18 mouse cellular contexts compared by ENCODE assay signal in the genomic region with DNA sequence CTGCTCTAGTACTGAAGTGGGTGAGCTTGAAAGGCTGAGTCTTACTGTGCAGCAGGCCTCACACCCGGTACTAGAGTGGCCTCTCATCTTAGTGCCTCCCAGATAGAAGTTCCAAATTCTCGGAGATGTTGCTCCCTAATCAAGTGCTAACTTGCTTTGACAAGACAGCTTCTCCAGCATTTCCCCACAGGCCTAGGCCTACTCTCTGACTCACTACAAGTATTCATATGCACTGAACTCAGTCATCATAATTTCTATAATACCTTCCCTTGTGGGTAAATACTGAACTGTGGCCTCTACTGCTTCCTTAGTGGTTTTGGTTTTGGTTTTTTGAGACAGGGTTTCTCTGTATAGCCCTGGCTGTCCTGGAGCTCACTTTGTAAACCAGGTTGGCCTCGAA.
"Had no signal": no experiment of that assay in that cellular context is flagged by ENCODE, and none has a peak within 500 bp of the region (broad histone marks: within the 10 kb centered on the region; RNA-seq: fewer than 3 reads in every experiment).

No protein-coding gene starts in this region.

- H3K27me3 ChIP-seq: liver, embryonic 12.5 days; liver, embryonic 15.5 days; lung, embryonic 15.5 days; megakaryocyte, embryonic 14.5 days; midbrain, embryonic 13.5 days had no signal

- H3K4me2 ChIP-seq: limb, embryonic 13.5 days; liver, embryonic 12.5 days; liver, embryonic 15.5 days; lung, embryonic 15.5 days; midbrain, embryonic 13.5 days had no signal

- H3K4me1 ChIP-seq: limb, embryonic 10.5 days; liver, embryonic 15.5 days had no signal

- H3K9me3 ChIP-seq: limb, embryonic 10.5 days; limb, embryonic 13.5 days; liver, embryonic 12.5 days; liver, embryonic 15.5 days; lung, embryonic 15.5 days; megakaryocyte, embryonic 14.5 days; midbrain, embryonic 10.5 days; midbrain, embryonic 13.5 days had no signal

- H3K36me3 ChIP-seq: limb, embryonic 10.5 days; limb, embryonic 13.5 days; liver, embryonic 12.5 days; liver, embryonic 15.5 days; lung, embryonic 15.5 days had no signal

- DNase-seq: kidney, postnatal 36 days; layer of hippocampus, adult 9-11 months; liver; right cerebral cortex, adult 18-20 months; right cerebral cortex, postnatal 14 days; right cerebral cortex, postnatal 4 days; thymus, adult 2 months; thymus, postnatal 25 days had no signal

- H3K9ac ChIP-seq: limb, embryonic 13.5 days; liver, embryonic 12.5 days; liver, embryonic 15.5 days; lung, embryonic 15.5 days; midbrain, embryonic 13.5 days had no signal

- H3K27ac ChIP-seq: kidney, postnatal 0 days; limb, embryonic 10.5 days; limb, embryonic 13.5 days; liver, embryonic 12.5 days; liver, embryonic 15.5 days; lung, embryonic 15.5 days; midbrain, embryonic 10.5 days; midbrain, embryonic 13.5 days; stomach, postnatal 0 days had no signal

- ATAC-seq: liver, embryonic 12.5 days; midbrain, embryonic 13.5 days had no signal

- H3K4me3 ChIP-seq: limb, embryonic 10.5 days; limb, embryonic 13.5 days; liver, embryonic 12.5 days; liver, embryonic 15.5 days; lung, embryonic 15.5 days; midbrain, embryonic 10.5 days; midbrain, embryonic 13.5 days had no signal
